Mouse (Mus musculus) embryonic facial prominence, embryonic 14.5 days (tissue): ENCODE results near the gene Ext2. TPM values are rescaled to one million over a fixed set of nuclear protein-coding genes. Genes with fewer than 3 reads are reported as not detected.

Experiments used
- ATAC-seq: fragments of 200-750 bp; cut with Nextera tagmentation; 2 replicates; pipeline ENCODE4 v1.8.0; 2017; ENCODE audit warnings: low read depth, moderate number of reproducible peaks, moderate TSS enrichment
- DNase-seq: peaks from one replicate; pipeline ENCODE4 v3.0.0-alpha.2; 2015; ENCODE audit warnings: low spot score
- H3K27ac ChIP-seq: fragments of 300-500 bp; sonication (generic); replicated peaks from 2 replicates; pipeline ENCODE4 v1.5.1; 2014; ENCODE audit warnings: low read depth, mild to moderate bottlenecking, low read length, moderate library complexity
- H3K27me3 ChIP-seq: fragments of 300-500 bp; sonication (generic); replicated peaks from 2 replicates; pipeline ENCODE4 v1.6.1; 2014; ENCODE audit warnings: low read length; ENCODE audit not compliant: control insufficient read depth, insufficient read depth
- H3K36me3 ChIP-seq: fragments of 300-500 bp; sonication (generic); 2 replicates; pipeline ENCODE4 v1.6.1; 2014; ENCODE audit warnings: low read length, mixed read lengths; ENCODE audit not compliant: control insufficient read depth, insufficient read depth
- H3K4me1 ChIP-seq: fragments of 300-500 bp; sonication (generic); 2 replicates; pipeline ENCODE4 v1.6.1; 2014; ENCODE audit warnings: antibody characterized with exemption, low read length; ENCODE audit not compliant: control insufficient read depth, insufficient read depth
- H3K4me2 ChIP-seq: fragments of 300-500 bp; sonication (generic); 2 replicates; pipeline ENCODE4 v1.6.1; 2014; ENCODE audit warnings: low read depth, mild to moderate bottlenecking, low read length, moderate library complexity, mixed read lengths
- H3K4me3 ChIP-seq: fragments of 300-500 bp; sonication (generic); 2 replicates; pipeline ENCODE4 v1.5.1; 2014; ENCODE audit warnings: low read depth, mild to moderate bottlenecking, low read length
- H3K9ac ChIP-seq: fragments of 300-500 bp; sonication (generic); 2 replicates; pipeline ENCODE4 v1.6.1; 2014; ENCODE audit warnings: low read depth, mild to moderate bottlenecking, low read length, moderate library complexity, mixed read lengths
- H3K9me3 ChIP-seq: fragments of 300-500 bp; sonication (generic); 2 replicates; pipeline ENCODE4 v1.6.1; 2016; ENCODE audit warnings: low read length; ENCODE audit not compliant: control insufficient read depth
- WGBS: fragments of 180-500 bp; shearing (Covaris S2); extraction: QIAGEN DNeasy Blood & Tissue Kit; methylation state at CpG from one replicate; pipeline ENCODE4 v1.1.7; 2014; 5-methylcytosine and 5-hydroxymethylcytosine counted together
- polyA plus RNA-seq: library from polyadenylated mRNA; unstranded; fragments of >200 nt; fragmentation: Nextera tagmentation; extraction: Ambion mirVana; gene quantifications from 2 replicates; pipeline ENCODE4 v1.2.1, GENCODE M21; 2014

Ext2 gene
- polyA plus RNA-seq, 1 experiment from 2014 or later, result 115 TPM

DNA sequence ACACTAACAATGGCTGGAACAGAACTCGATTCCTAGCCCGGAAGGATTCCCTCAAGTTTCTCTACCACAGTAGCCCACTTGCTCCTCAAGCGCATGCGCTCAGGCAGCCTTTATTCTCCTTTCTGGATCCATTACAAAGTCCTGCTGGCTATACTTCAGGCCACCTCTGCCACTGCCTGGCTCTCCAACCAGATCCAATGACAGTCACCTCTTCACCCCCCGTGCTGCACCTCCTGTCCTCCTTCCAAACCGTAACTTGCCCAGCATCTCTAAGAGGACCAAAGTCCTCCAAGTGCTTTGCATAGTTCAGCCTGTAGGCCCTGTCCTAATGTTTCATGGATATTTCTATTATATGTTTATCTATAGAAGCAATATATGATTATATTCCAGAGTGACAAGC lies 113.1 kb downstream of the Ext2 start:
- WGBS, result 95% methylated on average over 6 of the region's 6 CpGs
- H3K9me3 ChIP-seq, result no peaks in the 10 kb centered on the region

DNA sequence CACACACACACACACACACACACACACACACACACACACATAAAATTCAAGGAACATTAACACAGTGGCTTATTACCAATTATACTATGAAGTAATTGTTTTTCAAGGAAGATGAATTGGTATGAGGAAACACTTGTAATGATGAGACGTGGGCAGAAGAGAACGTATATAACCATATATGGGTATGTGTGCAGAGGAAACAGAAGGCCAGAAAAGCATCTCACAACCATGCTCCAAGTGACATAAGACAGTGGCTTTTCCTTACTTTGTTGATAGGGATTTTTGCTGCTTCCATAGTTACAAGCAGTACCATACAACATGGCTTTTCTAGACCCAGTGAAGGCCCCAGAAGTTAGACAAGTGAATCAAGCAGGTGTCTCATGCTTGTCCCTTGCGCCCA lies 115.5 kb downstream of the Ext2 start:
- H3K27me3 ChIP-seq, result no peaks in the 10 kb centered on the region
- no peak overlapping the region for H3K27ac ChIP-seq
- ATAC-seq, result no peak
- no peak overlapping the region for H3K4me2 ChIP-seq
- no peak for DNase-seq
- no peak overlapping the region for H3K9ac ChIP-seq
- 86% methylated on average over 3 of the region's 3 CpGs for WGBS
- H3K4me3 ChIP-seq, result no peak overlapping the region
- H3K4me1 ChIP-seq, result peaks cover 3% of the 10 kb centered on the region; the same call in 1 of the 2 replicates
- H3K9me3 ChIP-seq, result no peaks in the 10 kb centered on the region
- H3K36me3 ChIP-seq, result peaks cover 4% of the 10 kb centered on the region; the same call in 1 of the 2 replicates

More for the DNA sequence above, 113.1 kb downstream of the Ext2 start:
- H3K27ac ChIP-seq, result no peak overlapping the region
- peaks cover 9% of the 10 kb centered on the region; the same call in 1 of the 2 replicates for H3K4me1 ChIP-seq
- H3K36me3 ChIP-seq, result no peaks in the 10 kb centered on the region
- no peaks in the 10 kb centered on the region for H3K27me3 ChIP-seq
- H3K4me3 ChIP-seq, result no peak overlapping the region
- no peak for ATAC-seq
- no peak for DNase-seq
- H3K9ac ChIP-seq, result no peak overlapping the region
- H3K4me2 ChIP-seq, result no peak overlapping the region

DNA sequence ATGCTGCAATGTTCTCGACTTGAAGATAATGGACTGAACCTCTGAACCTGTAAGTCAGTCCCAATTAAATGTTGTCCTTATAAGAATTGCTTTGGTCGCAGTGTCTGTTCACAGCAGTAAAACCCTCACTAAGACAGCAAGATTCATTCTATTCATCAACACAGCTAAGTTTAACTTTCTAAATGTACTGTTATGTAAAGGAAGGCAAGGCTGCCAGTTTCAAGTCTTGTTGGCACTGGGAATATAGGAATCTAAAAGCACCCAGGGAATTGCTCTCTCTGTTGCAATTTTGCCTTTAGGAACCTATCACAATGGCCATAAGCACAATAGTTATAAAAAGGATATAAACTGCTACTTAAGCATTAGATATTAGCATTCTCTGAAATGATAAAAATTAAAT lies 116.0 kb downstream of the Ext2 start:
- Histone ChIP-seq H3K36me3 (peaks cover 8% of the 10 kb centered on the region), H3K27ac (no peak overlapping the region), H3K9ac (no peak overlapping the region), H3K4me3 (no peak overlapping the region), H3K9me3 (no peaks in the 10 kb centered on the region), H3K27me3 (no peaks in the 10 kb centered on the region), H3K4me1 (peaks cover 3% of the 10 kb centered on the region; the same call in 1 of the 2 replicates), H3K4me2 (no peak overlapping the region)
- DNase-seq (no peak), ATAC-seq (no peak)
- 95% methylated on average over 2 of the region's 2 CpGs for WGBS

DNA sequence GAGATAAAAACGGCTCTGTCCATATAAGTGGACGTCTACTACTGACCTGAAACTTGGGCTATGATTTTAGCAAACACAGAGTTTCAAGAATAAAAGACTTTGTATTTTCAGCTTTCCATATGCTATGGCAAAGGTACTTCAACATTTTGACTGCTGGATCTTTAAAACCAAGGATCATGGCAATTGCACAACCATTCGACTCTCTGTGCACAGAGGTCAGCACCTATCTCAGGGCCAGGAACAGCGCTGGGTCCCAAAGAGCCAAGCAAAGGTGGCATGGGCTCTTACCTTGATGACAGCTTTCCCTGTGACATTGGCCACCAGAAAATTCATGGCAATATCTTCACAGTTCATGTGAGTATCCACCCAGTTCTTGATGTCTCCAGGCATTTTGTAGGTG lies 118.2 kb downstream of the Ext2 start:
- Histone ChIP-seq H3K27ac (no peak overlapping the region), H3K27me3 (no peaks in the 10 kb centered on the region), H3K9me3 (no peaks in the 10 kb centered on the region), H3K36me3 (peaks cover 18% of the 10 kb centered on the region), H3K4me2 (no peak overlapping the region), H3K4me3 (no peak overlapping the region), H3K9ac (no peak overlapping the region), H3K4me1 (peaks cover 3% of the 10 kb centered on the region; the same call in 1 of the 2 replicates)
- ATAC-seq (no peak), DNase-seq (no peak)
- WGBS, result 83% methylated on average over 4 of the region's 4 CpGs

DNA sequence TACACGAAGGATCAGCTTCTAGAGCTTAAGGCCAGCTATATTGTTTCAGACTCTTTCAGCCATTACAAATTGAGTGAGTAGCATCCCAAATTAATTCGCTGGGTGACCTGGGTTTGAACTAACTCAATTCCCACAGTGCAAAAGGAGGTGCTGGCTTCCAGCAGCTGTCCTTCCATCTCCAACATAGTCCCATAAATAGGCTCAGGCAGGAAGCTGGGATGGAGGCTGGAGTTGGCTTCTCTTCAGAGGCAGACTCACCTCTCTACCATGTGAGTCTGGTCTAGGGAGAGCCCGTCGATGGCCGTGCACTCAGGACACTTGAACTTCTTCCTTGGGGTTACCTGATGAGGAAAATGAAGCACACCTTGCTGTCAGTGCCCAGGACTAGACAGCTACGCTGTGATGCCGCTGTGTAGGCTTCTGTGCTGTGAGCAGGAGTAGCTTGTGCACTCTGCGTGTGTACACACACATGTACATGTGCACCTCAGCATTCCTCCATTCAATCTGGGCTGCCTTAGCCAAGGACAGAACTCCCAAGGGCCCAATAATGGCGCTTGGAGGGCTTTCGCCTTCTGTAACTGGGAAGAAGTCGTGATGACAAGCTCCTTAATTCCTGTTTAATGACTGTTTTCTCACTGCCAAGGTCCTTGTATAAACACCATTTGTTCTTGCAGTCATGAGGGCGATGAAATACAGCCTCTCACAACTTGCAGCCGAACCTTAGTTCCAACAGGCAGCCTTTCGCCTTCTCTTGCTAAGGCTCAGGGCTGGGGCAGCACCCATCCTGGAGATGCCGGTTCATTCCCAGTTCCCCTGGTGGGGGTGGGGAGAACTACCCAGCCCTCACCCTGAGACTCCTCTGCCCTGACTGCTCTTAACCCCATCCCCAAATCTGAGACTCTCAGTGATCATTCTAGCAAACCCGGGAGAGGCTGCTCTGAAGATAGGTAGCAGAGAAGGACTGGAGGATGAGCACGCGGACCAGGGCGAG lies 119.1 kb downstream of the Ext2 start:
- H3K4me3 ChIP-seq, result no peak overlapping the region
- no peaks in the 10 kb centered on the region for H3K27me3 ChIP-seq
- peaks cover 3% of the 10 kb centered on the region; the same call in 1 of the 2 replicates for H3K4me1 ChIP-seq
- peaks cover 26% of the 10 kb centered on the region for H3K36me3 ChIP-seq
- peak; percentile 53; the same call in 1 of the 2 replicates for ATAC-seq
- no peak overlapping the region for H3K9ac ChIP-seq
- no peak overlapping the region for H3K27ac ChIP-seq
- peak; percentile 58 for DNase-seq
- no peaks in the 10 kb centered on the region for H3K9me3 ChIP-seq
- H3K4me2 ChIP-seq, result no peak overlapping the region
- 71% methylated on average over 19 of the region's 19 CpGs for WGBS

GRCm38 (mm10) chr2:93699346-93699745 lies 123.0 kb downstream of the Ext2 start:
- no peak overlapping the region for H3K27ac ChIP-seq
- WGBS, result 89% methylated on average over 2 of the region's 2 CpGs
- no peak overlapping the region for H3K9ac ChIP-seq
- peaks cover 19% of the 10 kb centered on the region for H3K4me1 ChIP-seq
- DNase-seq, result no peak
- no peaks in the 10 kb centered on the region for H3K27me3 ChIP-seq
- H3K36me3 ChIP-seq, result peaks cover 26% of the 10 kb centered on the region
- no peak for ATAC-seq
- H3K4me3 ChIP-seq, result no peak overlapping the region
- no peak overlapping the region for H3K4me2 ChIP-seq
- H3K9me3 ChIP-seq, result no peaks in the 10 kb centered on the region

DNA sequence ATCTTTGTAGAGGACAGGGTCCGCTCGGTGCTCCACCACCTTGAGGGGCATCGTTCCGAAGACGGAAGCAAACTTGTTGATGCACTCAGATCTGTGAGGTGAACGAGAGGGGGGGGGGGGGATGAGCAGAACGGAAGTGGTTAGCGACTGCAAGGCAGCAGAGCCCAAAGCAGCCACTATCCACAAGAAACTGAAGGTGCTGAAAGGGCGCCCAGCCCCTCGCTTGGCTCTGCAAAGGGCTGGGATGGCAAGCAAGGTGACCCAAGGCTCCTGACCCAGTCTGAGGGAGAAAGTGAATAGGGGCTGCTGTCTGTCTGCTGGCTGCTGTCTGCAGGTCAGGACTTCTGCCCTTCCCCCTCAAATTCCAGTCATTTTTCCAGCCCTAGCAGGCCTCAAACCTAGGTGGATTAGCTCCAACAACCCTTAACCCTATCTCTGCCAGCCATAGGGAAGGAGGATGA lies 126.2 kb downstream of the Ext2 start:
- ATAC-seq (peak; percentile 21; the same call in 1 of the 2 replicates), DNase-seq (no peak)
- Histone ChIP-seq H3K9me3 (no peaks in the 10 kb centered on the region), H3K36me3 (peaks cover 16% of the 10 kb centered on the region; the same call in 1 of the 2 replicates), H3K4me1 (peaks cover 22% of the 10 kb centered on the region), H3K27ac (peak overlapping the region; percentile 39; the same call in 1 of the 2 replicates), H3K4me3 (no peak overlapping the region), H3K9ac (0 out of 2 replicates have a peak overlapping the region, but pooled peaks have one; percentile 20), H3K4me2 (peak overlapping the region; percentile 35), H3K27me3 (no peaks in the 10 kb centered on the region)
- 16% methylated on average over 6 of the region's 10 CpGs for WGBS

- no peaks in the 10 kb centered on the region for H3K27me3 ChIP-seq
- no peak overlapping the region for H3K9ac ChIP-seq
- H3K4me3 ChIP-seq, result no peak overlapping the region
- ATAC-seq, result no peak
- WGBS, result 50% methylated on average over 4 of the region's 4 CpGs
- H3K27ac ChIP-seq, result peak overlapping the region; percentile 49; the same call in 1 of the 2 replicates
- no peaks in the 10 kb centered on the region for H3K36me3 ChIP-seq
- H3K9me3 ChIP-seq, result no peaks in the 10 kb centered on the region
- no peak overlapping the region for H3K4me2 ChIP-seq
- peaks cover 43% of the 10 kb centered on the region for H3K4me1 ChIP-seq
- DNase-seq, result peak; percentile 48
Measured at GRCm38 (mm10) chr2:93693101-93693500, 129.3 kb downstream of the Ext2 start.
